ENCODE assay signal across 17 mouse cellular contexts in genomic region chr8:111305031-111305730, GRCm38 (mm10). TPM values are rescaled to one million over a fixed set of nuclear protein-coding genes. Genes with fewer than 3 reads are reported as not detected.
A peak's percentile ranks its signal among the peaks of the same experiment; 100 is the strongest.
DNase-seq lines count a peak whose midpoint lies in the region; ATAC-seq and TF ChIP-seq lines count a peak whose summit lies in the region.
"Had no signal": no experiment of that assay in that cellular context is flagged by ENCODE, and none has a peak within 500 bp of the region (broad histone marks: within the 10 kb centered on the region; RNA-seq: fewer than 3 reads in every experiment).

No protein-coding gene starts in this region.

- no peak overlapping the region for H3K27ac ChIP-seq in kidney, postnatal 0 days
- H3K27ac ChIP-seq in thymus, adult 2 months (ENCODE audit: control insufficient read depth, insufficient read depth, low read length), result no peak overlapping the region
- H3K27ac ChIP-seq: limb, embryonic 10.5 days; neural tube, embryonic 15.5 days had no signal

- H3K9me3 ChIP-seq in kidney, postnatal 0 days (replicated peaks; ENCODE audit: low read length), result no peaks in the 10 kb centered on the region
- H3K9me3 ChIP-seq: G1E; limb, embryonic 10.5 days; neural tube, embryonic 15.5 days had no signal

- TF ChIP-seq CTCF in kidney, postnatal 0 days (IDR thresholded peaks at IDR 0.05; ENCODE audit: low read depth), result no peak
- no peak for TF ChIP-seq CTCF in thymus, adult 2 months (IDR thresholded peaks at IDR 0.05; ENCODE audit: borderline replicate concordance, control insufficient read depth, extremely low read depth, insufficient read depth, low read length, poor library complexity)

- no peak for ATAC-seq in kidney, postnatal 0 days (replicated peaks; ENCODE audit: low FRiP score, low read depth)
- ATAC-seq: intestine, embryonic 16.5 days had no signal

- H3K4me3 ChIP-seq in kidney, postnatal 0 days (replicated peaks; ENCODE audit: low read depth, low read length), result no peak overlapping the region
- no peak overlapping the region for H3K4me3 ChIP-seq in thymus, adult 2 months (ENCODE audit: control insufficient read depth, insufficient read depth, low read length)
- H3K4me3 ChIP-seq: erythroblast, embryonic 14.5 days; limb, embryonic 10.5 days; neural tube, embryonic 15.5 days had no signal

- 27% methylated on average over 5 of the region's 5 CpGs for WGBS in kidney, postnatal 0 days
- WGBS in thymus, adult 2 months, result 68% methylated on average over 5 of the region's 5 CpGs

- H3K36me3 ChIP-seq in kidney, postnatal 0 days (ENCODE audit: insufficient read depth, low read length), result no peaks in the 10 kb centered on the region
- H3K36me3 ChIP-seq in thymus, adult 2 months (ENCODE audit: control insufficient read depth, insufficient read depth, low read length), result no peaks in the 10 kb centered on the region
- H3K36me3 ChIP-seq: G1E; limb, embryonic 10.5 days; neural tube, embryonic 15.5 days had no signal

- H3K9ac ChIP-seq in kidney, postnatal 0 days (ENCODE audit: low read depth, low read length), result no peak overlapping the region
- H3K9ac ChIP-seq: neural tube, embryonic 15.5 days had no signal

- no peaks in the 10 kb centered on the region for H3K4me1 ChIP-seq in kidney, postnatal 0 days (replicated peaks; ENCODE audit: insufficient read depth, low read length)
- H3K4me1 ChIP-seq in thymus, adult 2 months (replicated peaks; ENCODE audit: control insufficient read depth, insufficient read depth, low read length), result no peaks in the 10 kb centered on the region

- TF ChIP-seq POLR2A in thymus, adult 2 months (IDR thresholded peaks at IDR 0.05; ENCODE audit: control insufficient read depth, extremely low read depth, insufficient read depth, low read length, poor library complexity), result no peak

- H3K4me2 ChIP-seq in kidney, postnatal 0 days (ENCODE audit: low read length), result no peak overlapping the region
- H3K4me2 ChIP-seq: neural tube, embryonic 15.5 days had no signal

- no peaks in the 10 kb centered on the region for H3K27me3 ChIP-seq in kidney, postnatal 0 days (ENCODE audit: insufficient read depth, low read length)
- H3K27me3 ChIP-seq in thymus, adult 2 months (ENCODE audit: control insufficient read depth, insufficient read depth, low read length), result no peaks in the 10 kb centered on the region
- H3K27me3 ChIP-seq: neural tube, embryonic 15.5 days had no signal

- peak; percentile 65 to 89 for DNase-seq in adrenal gland, adult (ENCODE audit: inconsistent age in 2 of 2, low spot score in 1 of 2)
- DNase-seq in adrenal gland, postnatal 4 days (ENCODE audit: low spot score in 2 of 2), result no peak
- DNase-seq in kidney, postnatal 0 days (ENCODE audit: low spot score), result peak; percentile 29
- DNase-seq in kidney, adult 9 months, result no peak
- DNase-seq in retina, embryonic 14.5 days (ENCODE audit: low spot score), result peak; percentile 8
- no peak for DNase-seq in retina, postnatal 1 day
- no peak for DNase-seq in right cerebral cortex, postnatal 25 days
- no peak for DNase-seq in thymus, adult 2 months
- DNase-seq: cerebellum, postnatal 36 days; lung, adult 2 months; midbrain, embryonic 14.5 days; thymus, postnatal 36 days had no signal

RNA-seq across cellular contexts. Expression of gene Rfwd3, which starts 5.2 kb away (rescaled TPM):
- 10 to 100 TPM; 78.9 to 79.4 TPM for total RNA-seq in adrenal gland, postnatal 4 days (2021)
- polyA plus RNA-seq in kidney, postnatal 0 days (2015; fragmentation: Nextera tagmentation; extraction: Ambion mirVana), result 24.7 and 30.9 TPM in 2 replicates
- polyA plus RNA-seq in thymus, adult 2 months (2012; rRNA removed), result 30.9 and 37.7 TPM in 2 replicates

RNA-seq across cellular contexts. Expression of gene Mlkl, which starts 32.8 kb away (rescaled TPM):
- total RNA-seq in adrenal gland, postnatal 4 days (2021), result 10 to 100 TPM; 12.8 to 13.4 TPM
- 2.5 and 3.1 TPM in 2 replicates for polyA plus RNA-seq in kidney, postnatal 0 days (2015; fragmentation: Nextera tagmentation; extraction: Ambion mirVana)
- 0.60 and 0.65 TPM in 2 replicates for polyA plus RNA-seq in thymus, adult 2 months (2012; rRNA removed)
- total RNA-seq: G1E had no signal
- polyA plus RNA-seq: G1E had no signal

RNA-seq across cellular contexts. Expression of gene Glg1, which starts 46.2 kb away (rescaled TPM):
- 100 to 1,000 TPM; 127 to 138 TPM for total RNA-seq in adrenal gland, postnatal 4 days (2021)
- 63.0 and 66.1 TPM in 2 replicates for polyA plus RNA-seq in kidney, postnatal 0 days (2015; fragmentation: Nextera tagmentation; extraction: Ambion mirVana)
- 44.9 and 45.3 TPM in 2 replicates for polyA plus RNA-seq in thymus, adult 2 months (2012; rRNA removed)

Comparison
In these comparisons a context has a peak if more than half of its experiments do, and no peak if none do; other contexts are left out.
1. DNase-seq: peak in adrenal gland, adult (2 of 2), kidney, postnatal 0 days (single experiment) and retina, embryonic 14.5 days (single experiment); none in adrenal gland, postnatal 4 days (0 of 2), kidney, adult 9 months (single experiment), retina, postnatal 1 day (single experiment), right cerebral cortex, postnatal 25 days (single experiment) and thymus, adult 2 months (single experiment).